Mouse (Mus musculus) thymus, adult 18-20 months (tissue): Measurements from ENCODE around the gene Hectd2.

Experiments used
- DNase-seq, 2 experiments: peaks; one replicate each; pipeline ENCODE4 v3.0.0; 2022; ENCODE audit warnings: mixed read lengths in 2 of 2

Gene Hectd2

GRCm38 (mm10) chr19:36564396-36564795, 10.0 kb downstream of the Hectd2 start:
- DNase-seq: no peak

- no peak for DNase-seq
These were observed 19.5 kb downstream of the Hectd2 start for GRCm38 (mm10) chr19:36573986-36574385.

- no peak for DNase-seq
These were observed 20.7 kb downstream of the Hectd2 start for GRCm38 (mm10) chr19:36575159-36575558.

- no peak for DNase-seq
These were observed 26.4 kb downstream of the Hectd2 start for GRCm38 (mm10) chr19:36580874-36581273.

- no peak for DNase-seq
These were observed 27.7 kb downstream of the Hectd2 start for GRCm38 (mm10) chr19:36582116-36582515.

GRCm38 (mm10) chr19:36585505-36585904, 31.1 kb downstream of the Hectd2 start:
- no peak for DNase-seq

- no peak for DNase-seq
These were observed 40.0 kb downstream of the Hectd2 start for GRCm38 (mm10) chr19:36594409-36594808.

- no peak for DNase-seq
These were observed 47.4 kb downstream of the Hectd2 start for GRCm38 (mm10) chr19:36601869-36602268.

GRCm38 (mm10) chr19:36602535-36603312, 48.3 kb downstream of the Hectd2 start:
- no peak for DNase-seq

- DNase-seq: no peak
These were observed 51.8 kb downstream of the Hectd2 start for GRCm38 (mm10) chr19:36606270-36606669.

- no peak for DNase-seq
These were observed 54.8 kb downstream of the Hectd2 start for GRCm38 (mm10) chr19:36609229-36609628.

GRCm38 (mm10) chr19:36610309-36610708, 55.9 kb downstream of the Hectd2 start:
- DNase-seq: no peak

GRCm38 (mm10) chr19:36625906-36626305, 71.5 kb downstream of the Hectd2 start:
- DNase-seq: no peak

- no peak for DNase-seq
These were observed 72.4 kb downstream of the Hectd2 start for GRCm38 (mm10) chr19:36626881-36627280.

GRCm38 (mm10) chr19:36629394-36629910, 75.0 kb downstream of the Hectd2 start:
- no peak for DNase-seq

GRCm38 (mm10) chr19:36630361-36630760, 75.9 kb downstream of the Hectd2 start:
- no peak for DNase-seq

GRCm38 (mm10) chr19:36634771-36635170, 80.3 kb downstream of the Hectd2 start:
- no peak for DNase-seq

GRCm38 (mm10) chr19:36637223-36637622, 82.8 kb downstream of the Hectd2 start:
- no peak for DNase-seq

GRCm38 (mm10) chr19:36637948-36638587, 83.6 kb downstream of the Hectd2 start:
- DNase-seq: no peak

- DNase-seq: no peak
These were observed 84.6 kb downstream of the Hectd2 start for GRCm38 (mm10) chr19:36639072-36639471.

GRCm38 (mm10) chr19:36641128-36641527, 86.7 kb downstream of the Hectd2 start:
- no peak for DNase-seq

GRCm38 (mm10) chr19:36645308-36645889, 91.0 kb downstream of the Hectd2 start:
- DNase-seq: no peak

GRCm38 (mm10) chr19:36646132-36646828, 91.8 kb downstream of the Hectd2 start:
- DNase-seq: no peak
